Mouse (Mus musculus) left cerebral cortex, adult 2 months (tissue): ENCODE measurements around the gene Rbm33. TPM values are rescaled to one million over a fixed set of nuclear protein-coding genes. Genes with fewer than 3 reads are reported as not detected.

ENCODE experiments used
- DNase-seq, 2 experiments: peaks; one replicate each; pipeline ENCODE4 v3.0.0; 2021 to 2022; ENCODE audit warnings: low spot score in 2 of 2, mixed read lengths in 1 of 2; ENCODE audit errors: extremely low spot score in 1 of 2
- H3K27ac ChIP-seq: fragments of 200-600 bp; 2 replicates; pipeline ENCODE4 v1.8.1; 2022
- H3K4me3 ChIP-seq: fragments of 200-600 bp; 2 replicates; pipeline ENCODE4 v1.8.1; 2022
- CTCF ChIP-seq: fragments of 200-600 bp; IDR thresholded peaks from 2 replicates; pipeline ENCODE4 v1.8.1; 2022; ENCODE audit warnings: antibody characterized with exemption, mild to moderate bottlenecking, moderate library complexity
- intact Hi-C: fragments of 180-260 bp; cut with DNase I; formaldehyde crosslinking; loops from one replicate; pipeline ENCODE4 v1.15.1; 2025
- long read RNA-seq, 2 experiments: library from polyadenylated mRNA; stranded (forward); transcript quantifications; one replicate each; pipeline ENCODE4 v2.0.0; 2021; ENCODE audit warnings: borderline mapping rate in 2 of 2
- total RNA-seq, 2 experiments: library from RNA; stranded (reverse); gene quantifications; 2 replicates each; pipeline ENCODE4 v1.2.3; 2021

Rbm33 gene
- 10 to 100 TPM; 72.1 to 75.2 TPM for total RNA-seq
- long read RNA-seq, experiment 1, full-length matches to known transcripts, result 12 of 45 reads
- long read RNA-seq, experiment 1, partial matches to known transcripts, result 24 of 45 reads
- long read RNA-seq, experiment 1, other reads (novel, unspliced or antisense), result 9 of 45 reads
- long read RNA-seq, experiment 2, full-length matches to known transcripts, result 11 of 44 reads
- long read RNA-seq, experiment 2, partial matches to known transcripts, result 23 of 44 reads
- long read RNA-seq, experiment 2, other reads (novel, unspliced or antisense), result 10 of 44 reads

GRCm38 (mm10) chr5:28316722-28317245, at the start of gene Rbm33:
Gene Rbm33, plus strand, starts transcription at chr5:28317121.
- H3K4me3 ChIP-seq, result peak within 1 kb of the TSS; percentile 97
- H3K27ac ChIP-seq, result peak within 1 kb of the TSS; percentile 100
- peak; percentile 87 to 88 for DNase-seq
- no peak for TF ChIP-seq CTCF
- intact Hi-C loops, result loop anchor here (2.0 to 10.0 kb wide), 2 partner anchors 242 to 1252 kb away; partner anchors contain the start of genes Insig1 and Ube3c

DNA sequence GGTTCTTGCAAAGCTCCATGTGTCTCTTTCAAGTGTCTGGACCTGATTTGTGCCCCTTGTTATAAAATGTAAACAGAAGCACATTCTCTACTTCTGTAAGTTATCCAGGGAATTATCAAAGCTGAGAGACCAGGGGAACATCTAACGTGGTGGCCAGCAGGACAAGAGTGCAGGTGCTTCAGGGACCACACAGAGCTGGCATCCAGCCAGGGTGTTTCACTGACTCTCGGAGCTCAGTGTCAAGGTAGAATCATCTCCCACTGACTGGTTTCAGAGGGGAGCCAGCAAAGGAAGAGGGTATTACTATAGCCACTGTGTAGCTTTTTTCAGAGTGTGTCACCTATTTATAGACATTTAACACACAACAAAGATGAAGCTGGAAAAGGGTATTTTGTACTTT, 49.3 kb upstream of the Rbm33 start:
- H3K4me3 ChIP-seq, result no peak overlapping the region
- TF ChIP-seq CTCF, result no peak
- intact Hi-C loops, result no loop called here

GRCm38 (mm10) chr5:28269469-28269991, 47.4 kb upstream of the Rbm33 start:
- intact Hi-C loops, result no loop called here
- no peak for DNase-seq
- no peak overlapping the region for H3K4me3 ChIP-seq
- H3K27ac ChIP-seq, result no peak overlapping the region
- no peak for TF ChIP-seq CTCF

More for the DNA sequence above, 49.3 kb upstream of the Rbm33 start:
- no peak overlapping the region for H3K27ac ChIP-seq
- no peak for DNase-seq

GRCm38 (mm10) chr5:28272836-28273235, 44.1 kb upstream of the Rbm33 start:
- Histone ChIP-seq H3K4me3 (no peak overlapping the region), H3K27ac (no peak overlapping the region)
- DNase-seq, result no peak
- no peak for TF ChIP-seq CTCF
- intact Hi-C loops, result no loop called here

- TF ChIP-seq CTCF, result no peak
- intact Hi-C loops, result no loop called here
- no peak overlapping the region for H3K4me3 ChIP-seq
Measured at GRCm38 (mm10) chr5:28277279-28277678, 39.6 kb upstream of the Rbm33 start.

DNA sequence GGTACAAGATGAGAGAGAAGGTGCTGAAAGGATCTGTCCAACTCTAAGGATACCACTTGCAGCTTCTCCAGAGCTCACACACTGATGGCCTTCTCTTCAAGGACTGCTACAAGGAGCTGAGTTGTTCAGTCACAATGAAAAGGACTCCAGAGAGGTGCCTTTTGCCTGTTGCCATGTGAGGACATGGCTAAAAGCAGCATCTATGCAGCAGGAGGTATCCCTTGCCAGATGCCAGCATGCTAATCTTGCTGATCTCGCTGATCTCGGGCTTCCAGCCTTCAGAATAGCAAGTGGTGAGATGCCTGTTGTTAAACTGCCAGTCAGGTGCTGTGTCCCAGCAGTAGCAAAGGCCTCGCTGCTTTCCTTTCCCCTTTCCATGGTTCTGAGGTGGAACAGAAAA, 27.8 kb upstream of the Rbm33 start:
- H3K27ac ChIP-seq, result no peak overlapping the region
- H3K4me3 ChIP-seq, result no peak overlapping the region
- no peak for TF ChIP-seq CTCF
- DNase-seq, result no peak
- intact Hi-C loops, result no loop called here

More at GRCm38 (mm10) chr5:28277279-28277678, 39.6 kb upstream of the Rbm33 start:
- H3K27ac ChIP-seq, result no peak overlapping the region
- DNase-seq, result no peak

DNA sequence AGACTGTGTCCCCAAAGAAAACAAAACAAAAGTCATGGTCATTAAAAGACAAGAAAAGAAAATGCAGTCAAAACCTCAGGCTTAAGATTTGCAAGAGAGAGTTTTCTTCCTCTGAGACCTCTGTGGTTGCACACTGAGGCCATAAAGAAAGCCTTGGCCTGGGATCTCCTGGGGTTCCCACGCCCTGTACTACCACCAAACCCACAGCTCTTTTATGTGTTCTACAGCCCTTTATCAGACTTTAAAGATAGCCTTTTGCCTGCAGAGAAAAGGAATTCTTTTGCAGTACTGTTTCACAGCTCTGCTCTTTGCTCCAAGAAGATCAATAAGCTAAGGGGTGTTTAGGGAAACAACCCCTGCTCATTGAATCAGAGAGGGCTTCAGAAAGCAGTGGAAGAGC, 26.3 kb upstream of the Rbm33 start:
- H3K4me3 ChIP-seq, result no peak overlapping the region
- intact Hi-C loops, result no loop called here
- no peak for TF ChIP-seq CTCF

GRCm38 (mm10) chr5:28291118-28291850, 25.6 kb upstream of the Rbm33 start:
- no peak for TF ChIP-seq CTCF
- Histone ChIP-seq H3K27ac (no peak overlapping the region), H3K4me3 (no peak overlapping the region)
- DNase-seq, result no peak
- intact Hi-C loops, result no loop called here

More for the DNA sequence above, 26.3 kb upstream of the Rbm33 start:
- H3K27ac ChIP-seq, result no peak overlapping the region
- no peak for DNase-seq

DNA sequence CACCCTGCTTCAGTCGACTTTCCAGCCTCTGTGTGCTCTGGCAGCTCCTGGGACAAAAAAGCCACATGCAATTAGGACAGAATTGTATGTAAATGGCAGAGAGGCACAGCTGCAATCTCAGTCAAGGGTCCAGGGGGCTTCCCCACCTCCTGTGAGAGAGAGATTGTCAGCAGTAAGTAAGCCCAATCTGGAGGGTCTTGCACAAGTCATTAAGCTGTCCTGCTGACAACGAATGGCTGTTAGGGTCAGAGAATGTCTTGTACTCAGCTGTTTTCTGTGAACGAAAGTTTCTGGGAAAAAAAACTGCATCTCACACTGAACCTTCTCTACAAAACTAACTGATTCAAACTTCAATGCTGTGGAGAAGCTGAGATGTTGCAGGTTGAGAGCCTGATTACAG, 24.6 kb upstream of the Rbm33 start:
- no peak overlapping the region for H3K27ac ChIP-seq
- no peak for DNase-seq
- no peak overlapping the region for H3K4me3 ChIP-seq
- TF ChIP-seq CTCF, result no peak
- intact Hi-C loops, result no loop called here

DNA sequence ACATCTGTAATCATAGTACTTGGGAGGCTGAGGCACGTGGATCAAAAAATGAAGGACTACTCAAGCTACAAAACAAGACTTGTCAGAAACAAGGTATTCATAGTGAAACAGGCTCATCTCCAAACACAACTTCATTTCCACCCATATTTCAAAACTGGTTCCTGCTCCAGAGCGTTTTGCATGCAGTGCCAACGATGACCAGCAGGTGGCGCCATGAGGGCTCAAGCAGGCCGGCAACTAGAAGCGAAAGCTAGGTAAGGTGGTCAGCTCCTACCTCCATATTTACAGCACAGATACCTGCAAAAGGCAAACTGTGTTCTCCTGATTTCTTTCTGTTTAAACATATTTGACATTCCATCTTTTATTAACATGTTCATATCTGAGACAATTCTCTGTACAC, 22.9 kb upstream of the Rbm33 start:
- intact Hi-C loops, result loop anchor here (2.0 kb wide), 1 partner anchor 93 kb away; no protein-coding TSS in a partner anchor
- peak; percentile 99 for TF ChIP-seq CTCF

GRCm38 (mm10) chr5:28298161-28298560, 18.8 kb upstream of the Rbm33 start:
- no peak overlapping the region for H3K4me3 ChIP-seq
- no peak for TF ChIP-seq CTCF
- intact Hi-C loops, result no loop called here
- no peak overlapping the region for H3K27ac ChIP-seq
- no peak for DNase-seq

More for the DNA sequence above, 22.9 kb upstream of the Rbm33 start:
- H3K27ac ChIP-seq, result no peak overlapping the region
- no peak overlapping the region for H3K4me3 ChIP-seq
- DNase-seq, result peak; percentile 78 to 91

- intact Hi-C loops, result no loop called here
- DNase-seq, result no peak
Measured at GRCm38 (mm10) chr5:28298693-28299092, 18.2 kb upstream of the Rbm33 start.

More at GRCm38 (mm10) chr5:28298693-28299092, 18.2 kb upstream of the Rbm33 start:
- Histone ChIP-seq H3K4me3 (no peak overlapping the region), H3K27ac (no peak overlapping the region)
- TF ChIP-seq CTCF, result no peak
